Mouse (Mus musculus): ENCODE results near the gene Slc5a4b.

DNA sequence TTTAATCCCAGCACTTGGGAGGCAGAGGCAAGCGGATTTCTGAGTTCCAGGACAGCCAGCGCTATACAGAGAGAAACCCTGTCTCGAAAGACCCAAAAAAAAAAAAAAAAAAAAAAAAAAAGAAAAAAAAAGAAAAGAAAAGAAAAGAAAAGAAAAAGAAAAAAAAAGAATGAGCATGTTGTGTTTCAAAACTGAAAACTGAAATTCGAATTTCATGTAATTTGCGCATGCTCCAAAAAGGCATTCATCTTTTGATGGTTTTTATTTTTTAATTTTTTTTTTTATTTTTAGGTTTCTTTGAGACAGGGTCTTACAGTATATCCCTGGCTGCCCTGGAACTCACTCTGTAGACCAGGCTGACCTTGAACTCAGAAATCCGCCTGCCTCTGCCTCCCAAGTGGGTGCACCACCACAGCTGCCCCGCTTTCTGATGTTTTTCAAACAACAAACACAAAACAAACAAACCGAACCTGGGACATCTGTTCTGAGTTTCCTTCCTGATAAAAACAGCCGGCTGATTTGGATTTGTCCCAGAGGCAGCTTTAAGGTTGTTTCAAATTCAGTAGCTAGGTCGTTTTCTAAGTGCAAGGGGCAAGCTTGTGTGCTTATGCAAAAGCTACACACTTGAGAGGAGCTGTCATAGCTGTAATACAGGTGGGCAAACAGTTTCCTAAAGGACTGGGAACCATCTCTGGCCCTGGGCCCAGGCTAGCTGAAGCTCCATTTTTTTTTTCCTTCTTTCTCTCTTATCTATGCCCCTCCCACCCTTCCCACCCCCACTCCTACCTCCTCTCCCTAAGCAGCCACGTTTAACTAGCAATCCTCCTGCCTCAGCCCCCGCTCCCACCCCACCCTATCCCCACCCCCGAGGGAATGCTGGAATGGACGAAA, 79.0 kb downstream of the Slc5a4b start:
- TF ChIP-seq CTCF (conservative IDR thresholded peaks at IDR 0.05; ENCODE audit: low read length): no peak
- TF ChIP-seq POU5F1 (IDR thresholded peaks at IDR 0.05; ENCODE audit: borderline replicate concordance, low read length): no peak

Data from E14TG2a.4 (cell line).